Mouse (Mus musculus): ENCODE results near the gene Psmd9. TPM values are rescaled to one million over a fixed set of nuclear protein-coding genes. Genes with fewer than 3 reads are reported as not detected.
A peak's percentile ranks its signal among the peaks of the same experiment; 100 is the strongest.

Psmd9 gene
- total and polyA plus RNA-seq, 3 experiments = 22.8 to 50.1 (median 24.2) TPM

DNA sequence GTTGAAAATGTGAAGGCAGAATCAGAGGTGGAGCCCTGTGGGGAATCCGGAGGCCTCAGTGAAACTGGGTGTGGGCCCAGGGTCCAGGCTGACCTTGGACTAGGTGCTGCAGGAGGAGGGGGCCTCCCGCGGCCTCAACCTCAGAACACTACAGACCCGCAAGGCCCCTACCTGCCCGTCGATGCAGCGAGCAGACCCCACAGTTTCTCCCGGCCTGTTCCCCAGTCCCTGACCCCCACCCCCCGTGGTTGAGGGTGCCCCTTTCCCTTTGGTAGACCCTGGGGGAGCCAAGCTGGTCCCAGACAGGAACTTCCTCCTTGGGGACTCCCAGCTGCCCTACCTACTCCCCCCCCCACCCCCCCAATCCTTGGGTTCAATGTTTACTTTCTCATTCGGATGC lies 2.8 kb upstream of the Psmd9 start:
- ATAC-seq (ENCODE audit: extremely low read depth, insufficient number of reproducible peaks, low FRiP score, poor library complexity, severe bottlenecking) = no peak

DNA sequence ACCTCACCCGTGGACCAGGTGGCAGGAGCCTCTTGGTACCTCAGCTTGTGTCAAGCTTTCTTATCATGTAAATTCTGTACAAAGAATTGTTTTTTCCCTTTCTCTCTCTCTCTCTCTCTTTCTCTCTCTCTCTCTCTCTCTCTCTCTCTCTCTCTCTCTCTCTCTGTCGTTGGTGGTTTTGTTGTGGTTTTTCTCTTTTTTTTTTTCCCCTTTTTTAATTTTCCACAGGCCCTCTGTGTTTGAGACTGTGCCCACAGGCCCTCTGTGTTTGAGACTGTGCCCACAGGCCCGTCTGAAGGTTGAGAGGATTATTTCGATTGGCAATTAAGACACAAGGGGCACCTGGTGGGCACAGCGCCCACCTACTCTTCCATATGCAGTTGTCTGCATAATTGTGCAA lies 1.6 kb upstream of the Psmd9 start:
- H3K4me1 ChIP-seq (ENCODE audit: insufficient read depth, low read depth, low read length) = peaks cover 22% of the 10 kb centered on the region
- H3K9me3 ChIP-seq (replicated peaks) = no peaks in the 10 kb centered on the region
- peaks cover 51% of the 10 kb centered on the region for H3K36me3 ChIP-seq (replicated peaks)
- H3K4me3 ChIP-seq (ENCODE audit: low read depth, low read length) = no peak overlapping the region
- H3K27me3 ChIP-seq (ENCODE audit: insufficient read depth, low read length) = no peaks in the 10 kb centered on the region
- ATAC-seq (ENCODE audit: extremely low read depth, insufficient number of reproducible peaks, low FRiP score, poor library complexity, severe bottlenecking) = no peak
- TF ChIP-seq GATA2 (IDR thresholded peaks at IDR 0.05; ENCODE audit: borderline replicate concordance, low read depth, low read length) (no peak), POLR2AphosphoS5 (IDR thresholded peaks at IDR 0.05; ENCODE audit: insufficient replicate concordance, low read depth, low read length) (no peak), TAL1 (conservative IDR thresholded peaks at IDR 0.05; ENCODE audit: low read depth, low read length) (no peak), CTCF (IDR thresholded peaks at IDR 0.05; ENCODE audit: low read depth, low read length) (no peak), GATA1 (IDR thresholded peaks at IDR 0.05; ENCODE audit: borderline replicate concordance, low read length) (no peak)
- DNase-seq (ENCODE audit: low spot score) = no peak

More for the DNA sequence above, 2.8 kb upstream of the Psmd9 start:
- Histone ChIP-seq H3K36me3 (replicated peaks) (peaks cover 62% of the 10 kb centered on the region), H3K9me3 (replicated peaks) (no peaks in the 10 kb centered on the region), H3K4me3 (ENCODE audit: low read depth, low read length) (peak overlapping the region; percentile 46; the same call in 1 of the 2 replicates), H3K4me1 (ENCODE audit: insufficient read depth, low read depth, low read length) (peaks cover 21% of the 10 kb centered on the region), H3K27me3 (ENCODE audit: insufficient read depth, low read length) (no peaks in the 10 kb centered on the region)
- DNase-seq (ENCODE audit: low spot score) = no peak
- TF ChIP-seq CTCF (IDR thresholded peaks at IDR 0.05; ENCODE audit: low read depth, low read length) (no peak), TAL1 (conservative IDR thresholded peaks at IDR 0.05; ENCODE audit: low read depth, low read length) (no peak), POLR2AphosphoS5 (IDR thresholded peaks at IDR 0.05; ENCODE audit: insufficient replicate concordance, low read depth, low read length) (no peak), GATA1 (IDR thresholded peaks at IDR 0.05; ENCODE audit: borderline replicate concordance, low read length) (no peak), GATA2 (IDR thresholded peaks at IDR 0.05; ENCODE audit: borderline replicate concordance, low read depth, low read length) (no peak)

DNA sequence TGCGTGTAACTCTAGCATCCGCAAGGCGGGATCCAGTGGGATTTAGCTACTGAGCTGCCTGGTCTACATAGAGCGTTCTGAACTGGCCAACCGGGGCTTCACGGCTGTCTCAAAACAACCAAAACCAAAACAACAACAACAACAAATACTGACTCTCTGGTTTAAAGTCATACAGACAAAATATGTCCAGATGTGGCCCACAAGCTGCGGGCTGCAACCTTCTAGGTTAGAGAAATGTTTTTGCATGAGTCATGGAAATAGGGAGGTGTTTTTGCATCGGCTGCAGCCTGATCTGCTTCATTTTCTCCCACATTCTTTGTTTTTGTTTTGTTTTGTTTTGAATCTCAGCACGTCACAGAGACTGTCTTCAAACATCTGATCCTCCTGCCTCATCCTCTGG lies 1.2 kb downstream of the Psmd9 start:
- no peak overlapping the region for H3K4me3 ChIP-seq (ENCODE audit: low read depth, low read length)
- H3K4me1 ChIP-seq (ENCODE audit: insufficient read depth, low read depth, low read length) = peaks cover 22% of the 10 kb centered on the region
- H3K27me3 ChIP-seq (ENCODE audit: insufficient read depth, low read length) = peaks cover 5% of the 10 kb centered on the region; the same call in 1 of the 2 replicates
- DNase-seq (ENCODE audit: low spot score) (no peak), ATAC-seq (ENCODE audit: extremely low read depth, insufficient number of reproducible peaks, low FRiP score, poor library complexity, severe bottlenecking) (no peak)
- H3K36me3 ChIP-seq (replicated peaks) = peaks cover 29% of the 10 kb centered on the region
- no peaks in the 10 kb centered on the region for H3K9me3 ChIP-seq (replicated peaks)
- no peak for TF ChIP-seq GATA1 (IDR thresholded peaks at IDR 0.05; ENCODE audit: borderline replicate concordance, low read length)
- TF ChIP-seq TAL1 (conservative IDR thresholded peaks at IDR 0.05; ENCODE audit: low read depth, low read length) = no peak
- TF ChIP-seq GATA2 (IDR thresholded peaks at IDR 0.05; ENCODE audit: borderline replicate concordance, low read depth, low read length) = no peak
- TF ChIP-seq CTCF (IDR thresholded peaks at IDR 0.05; ENCODE audit: low read depth, low read length) = no peak
- no peak for TF ChIP-seq POLR2AphosphoS5 (IDR thresholded peaks at IDR 0.05; ENCODE audit: insufficient replicate concordance, low read depth, low read length)

DNA sequence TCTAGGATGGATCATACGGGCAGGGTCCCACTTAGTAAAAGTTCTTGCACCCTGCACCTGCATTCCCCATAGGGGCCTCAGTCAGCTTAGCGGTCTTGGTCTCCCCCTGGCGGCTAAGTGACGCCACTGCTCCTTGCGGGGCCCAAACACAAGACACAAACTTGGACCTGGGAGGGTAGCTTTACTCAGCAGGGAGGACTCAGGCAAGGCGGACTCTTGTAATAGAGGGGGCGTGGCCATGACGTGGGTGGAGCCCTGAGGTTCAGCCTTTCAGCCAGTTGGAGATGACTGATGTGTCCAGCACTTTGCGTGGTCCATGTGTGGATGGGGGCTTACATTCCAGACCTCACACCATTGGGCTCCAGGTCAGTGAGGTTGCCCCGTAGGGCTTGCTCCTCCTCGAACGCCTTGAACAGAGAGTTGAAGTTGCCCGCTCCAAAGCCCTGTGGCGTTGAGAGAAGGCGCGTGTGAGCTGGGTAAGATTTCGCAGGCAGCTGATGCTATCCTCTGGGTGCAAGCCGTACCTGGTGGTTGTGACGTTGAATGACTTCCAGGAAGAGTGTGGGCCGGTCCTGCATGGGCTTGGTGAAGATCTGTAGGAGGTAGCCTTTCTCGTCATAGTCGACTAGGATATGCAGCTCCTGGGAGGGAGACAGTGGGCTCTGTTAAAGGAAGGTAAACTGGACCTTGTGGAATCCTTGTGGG lies 2.6 kb downstream of the Psmd9 start:
- TF ChIP-seq CTCF (IDR thresholded peaks at IDR 0.05; ENCODE audit: low read depth, low read length) = peak; percentile 94
- no peak for TF ChIP-seq POLR2AphosphoS5 (IDR thresholded peaks at IDR 0.05; ENCODE audit: insufficient replicate concordance, low read depth, low read length)
- Histone ChIP-seq H3K9me3 (replicated peaks) (no peaks in the 10 kb centered on the region), H3K4me3 (ENCODE audit: low read depth, low read length) (no peak overlapping the region), H3K36me3 (replicated peaks) (peaks cover 15% of the 10 kb centered on the region), H3K4me1 (ENCODE audit: insufficient read depth, low read depth, low read length) (peaks cover 10% of the 10 kb centered on the region), H3K27me3 (ENCODE audit: insufficient read depth, low read length) (peaks cover 13% of the 10 kb centered on the region)
- ATAC-seq (ENCODE audit: extremely low read depth, insufficient number of reproducible peaks, low FRiP score, poor library complexity, severe bottlenecking) = peak; percentile 34; the same call in 1 of the 2 replicates
- DNase-seq (ENCODE audit: low spot score) = peak; percentile 47

DNA sequence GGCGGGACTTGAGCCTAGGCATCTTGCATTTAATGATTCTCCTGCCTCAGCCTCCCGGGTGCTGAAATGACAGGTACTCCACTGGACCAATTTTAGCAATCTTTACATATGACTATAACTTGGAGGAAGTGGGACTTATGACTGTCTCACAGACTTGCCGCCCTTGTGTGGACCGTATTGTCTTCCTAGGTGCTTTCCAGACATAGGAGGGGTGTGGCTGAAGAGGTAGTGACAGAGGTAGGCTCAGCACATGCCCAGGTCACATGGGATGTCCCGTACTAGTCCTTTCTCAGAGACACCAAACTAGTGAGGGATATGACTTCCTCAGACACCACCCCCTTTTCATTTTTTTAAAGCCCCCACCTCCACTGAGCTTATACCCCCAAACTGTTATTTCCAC lies 9.6 kb downstream of the Psmd9 start:
- Histone ChIP-seq H3K27me3 (ENCODE audit: insufficient read depth, low read length) (peaks cover 53% of the 10 kb centered on the region), H3K9me3 (replicated peaks) (no peaks in the 10 kb centered on the region), H3K36me3 (replicated peaks) (no peaks in the 10 kb centered on the region), H3K4me3 (ENCODE audit: low read depth, low read length) (no peak overlapping the region), H3K4me1 (ENCODE audit: insufficient read depth, low read depth, low read length) (no peaks in the 10 kb centered on the region)
- no peak for ATAC-seq (ENCODE audit: extremely low read depth, insufficient number of reproducible peaks, low FRiP score, poor library complexity, severe bottlenecking)
- DNase-seq (ENCODE audit: low spot score) = no peak
- TF ChIP-seq GATA1 (IDR thresholded peaks at IDR 0.05; ENCODE audit: borderline replicate concordance, low read length) (no peak), TAL1 (conservative IDR thresholded peaks at IDR 0.05; ENCODE audit: low read depth, low read length) (no peak), CTCF (IDR thresholded peaks at IDR 0.05; ENCODE audit: low read depth, low read length) (no peak)

DNA sequence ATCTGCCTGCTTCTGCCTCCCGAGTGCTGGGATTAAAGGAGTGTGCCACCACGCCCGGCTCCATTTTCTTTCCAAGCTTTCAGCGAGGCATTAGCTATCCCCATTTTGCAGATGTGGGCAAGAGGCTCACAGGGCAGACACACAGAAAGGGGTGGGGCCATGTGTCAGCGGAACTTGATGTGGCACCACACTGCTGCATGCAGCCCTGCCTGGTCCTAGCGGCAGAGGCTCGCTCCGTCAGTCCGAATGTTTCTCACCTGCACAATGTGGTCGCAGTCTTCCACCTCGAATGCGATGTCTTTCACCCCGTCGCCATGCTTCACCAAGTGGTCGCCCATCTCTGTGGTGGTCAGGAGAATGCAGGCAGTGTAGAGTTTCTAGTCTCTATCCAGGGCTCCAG lies 11.2 kb downstream of the Psmd9 start:
- H3K9me3 ChIP-seq (replicated peaks) = no peaks in the 10 kb centered on the region
- DNase-seq (ENCODE audit: low spot score) = no peak
- TF ChIP-seq POLR2AphosphoS5 (IDR thresholded peaks at IDR 0.05; ENCODE audit: insufficient replicate concordance, low read depth, low read length) (no peak), CTCF (IDR thresholded peaks at IDR 0.05; ENCODE audit: low read depth, low read length) (no peak), GATA1 (IDR thresholded peaks at IDR 0.05; ENCODE audit: borderline replicate concordance, low read length) (no peak)
- H3K4me3 ChIP-seq (ENCODE audit: low read depth, low read length) = no peak overlapping the region
- no peak for ATAC-seq (ENCODE audit: extremely low read depth, insufficient number of reproducible peaks, low FRiP score, poor library complexity, severe bottlenecking)
- H3K36me3 ChIP-seq (replicated peaks) = no peaks in the 10 kb centered on the region
- peaks cover 57% of the 10 kb centered on the region for H3K27me3 ChIP-seq (ENCODE audit: insufficient read depth, low read length)
- H3K4me1 ChIP-seq (ENCODE audit: insufficient read depth, low read depth, low read length) = no peaks in the 10 kb centered on the region
